Mouse (Mus musculus) limb, embryonic 13.5 days (tissue): ENCODE results near the gene Setd1b. TPM values are rescaled to one million over a fixed set of nuclear protein-coding genes. Genes with fewer than 3 reads are reported as not detected.

Experiments
- ATAC-seq: fragments of 200-750 bp; cut with Nextera tagmentation; 2 replicates; pipeline ENCODE4 v1.8.0; 2017; ENCODE audit warnings: low read depth, moderate number of reproducible peaks, moderate TSS enrichment; ENCODE audit not compliant: low FRiP score
- H3K27ac ChIP-seq: fragments of 300-500 bp; sonication (generic); 2 replicates; pipeline ENCODE4 v1.5.1; 2015; ENCODE audit warnings: inconsistent platforms, mild to moderate bottlenecking, moderate library complexity
- H3K27me3 ChIP-seq: fragments of 300-500 bp; sonication (generic); 2 replicates; pipeline ENCODE4 v1.6.1; 2015; ENCODE audit warnings: mild to moderate bottlenecking, inconsistent platforms
- H3K36me3 ChIP-seq: fragments of 300-500 bp; sonication (generic); 2 replicates; pipeline ENCODE4 v1.6.1; 2015; ENCODE audit warnings: inconsistent platforms, mild to moderate bottlenecking, moderate library complexity
- H3K4me1 ChIP-seq: fragments of 300-500 bp; sonication (generic); 2 replicates; pipeline ENCODE4 v1.6.1; 2015; ENCODE audit warnings: inconsistent platforms
- H3K4me2 ChIP-seq: fragments of 300-500 bp; sonication (generic); replicated peaks from 2 replicates; pipeline ENCODE4 v1.6.1; 2015; ENCODE audit warnings: inconsistent platforms, mild to moderate bottlenecking, moderate library complexity
- H3K4me3 ChIP-seq: fragments of 300-500 bp; sonication (generic); 2 replicates; pipeline ENCODE4 v1.5.1; 2015; ENCODE audit warnings: moderate library complexity, mild to moderate bottlenecking, inconsistent platforms
- H3K9ac ChIP-seq: fragments of 300-500 bp; sonication (generic); 2 replicates; pipeline ENCODE4 v1.6.1; 2015; ENCODE audit warnings: mild to moderate bottlenecking, inconsistent platforms
- H3K9me3 ChIP-seq: fragments of 300-500 bp; sonication (generic); 2 replicates; pipeline ENCODE4 v1.6.1; 2016; ENCODE audit warnings: inconsistent platforms
- WGBS: fragments of 180-500 bp; shearing (Covaris S2); methylation state at CpG from one replicate; pipeline ENCODE4 v1.1.7; 2015; 5-methylcytosine and 5-hydroxymethylcytosine counted together
- polyA plus RNA-seq: library from polyadenylated mRNA; unstranded; fragments of >200 nt; fragmentation: Nextera tagmentation; extraction: Ambion mirVana; gene quantifications from 2 replicates; pipeline ENCODE4 v1.2.1, GENCODE M21; 2015

Setd1b gene
- polyA plus RNA-seq, 1 experiment from 2014 or later: 11.1 TPM

DNA sequence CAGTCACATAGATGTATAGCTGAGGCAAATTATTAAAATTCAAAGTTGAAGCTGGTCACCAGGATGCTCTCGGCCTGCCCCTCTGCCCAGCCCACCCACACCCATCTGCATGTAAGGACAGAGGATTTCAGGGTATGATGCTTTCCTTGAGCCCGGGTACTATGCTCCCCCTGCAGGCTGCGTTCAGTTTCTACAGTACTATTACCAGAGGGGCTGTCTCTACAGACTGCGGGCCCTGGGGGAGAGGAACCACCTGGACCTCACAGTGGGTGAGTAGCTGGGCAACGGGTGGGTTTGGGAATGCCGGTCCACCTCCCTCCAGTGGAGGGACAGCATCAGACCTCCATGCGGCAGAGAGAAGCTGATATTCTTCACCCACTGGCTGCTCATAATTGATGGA is 27.1 kb upstream of the Setd1b start:
- Histone ChIP-seq H3K27me3 (no peaks in the 10 kb centered on the region), H3K9me3 (no peaks in the 10 kb centered on the region), H3K9ac (no peak overlapping the region; the same call in 1 of the 2 replicates), H3K36me3 (peaks cover 11% of the 10 kb centered on the region), H3K27ac (no peak overlapping the region), H3K4me1 (peaks cover 15% of the 10 kb centered on the region), H3K4me3 (no peak overlapping the region), H3K4me2 (no peak overlapping the region)
- WGBS: 42% methylated on average over 7 of the region's 7 CpGs
- no peak for ATAC-seq

DNA sequence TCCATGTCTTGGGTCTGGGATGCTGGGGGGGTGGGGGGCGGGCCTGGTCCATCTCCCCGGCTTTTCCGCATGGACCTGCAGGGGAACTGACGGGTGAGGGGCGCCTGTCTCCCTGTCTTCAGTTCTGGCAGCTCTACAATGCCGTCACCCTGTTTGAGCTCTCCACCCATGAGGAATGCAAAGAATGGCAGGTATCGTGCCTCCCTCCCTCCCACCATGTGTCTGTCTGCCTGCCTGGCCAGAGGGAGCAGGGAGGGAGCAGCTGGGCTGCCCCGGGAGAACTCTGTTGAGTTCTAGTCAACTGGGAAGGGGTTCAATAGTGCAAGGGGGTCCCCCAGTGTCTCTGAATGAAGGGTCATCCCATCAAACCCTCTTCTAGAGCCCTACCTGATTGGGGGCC is 25.9 kb upstream of the Setd1b start:
- 0 out of 2 replicates have a peak, but pooled peaks cover 4% of the 10 kb centered on the region for H3K4me1 ChIP-seq
- no peak overlapping the region for H3K4me3 ChIP-seq
- H3K27me3 ChIP-seq: no peaks in the 10 kb centered on the region
- H3K27ac ChIP-seq: no peak overlapping the region
- H3K9ac ChIP-seq: no peak overlapping the region
- no peak overlapping the region for H3K4me2 ChIP-seq
- H3K9me3 ChIP-seq: no peaks in the 10 kb centered on the region
- ATAC-seq: no peak
- peaks cover 11% of the 10 kb centered on the region for H3K36me3 ChIP-seq
- WGBS: 69% methylated on average over 8 of the region's 8 CpGs

DNA sequence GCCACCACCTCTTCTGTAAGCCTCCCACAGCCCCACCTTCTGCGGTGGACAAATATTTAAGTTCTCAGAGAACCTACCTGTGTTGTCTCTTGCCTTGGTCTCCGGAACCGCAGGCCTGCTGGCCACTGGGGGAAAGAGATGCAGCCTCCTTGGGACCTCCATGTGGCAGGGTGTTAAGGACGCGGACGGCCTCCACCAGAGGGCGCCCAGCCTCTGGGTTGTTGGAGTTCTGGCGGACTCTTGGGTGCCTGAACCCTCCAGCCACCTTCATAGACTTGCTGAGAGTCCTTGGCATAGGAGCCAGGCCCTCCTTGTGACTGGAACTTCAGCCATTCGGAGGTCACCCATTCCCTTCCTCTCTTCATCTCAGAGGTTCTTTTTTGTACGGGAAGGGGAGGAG is 24.7 kb upstream of the Setd1b start:
- Histone ChIP-seq H3K9me3 (no peaks in the 10 kb centered on the region), H3K27ac (no peak overlapping the region), H3K9ac (no peak overlapping the region; the same call in 1 of the 2 replicates), H3K4me2 (no peak overlapping the region), H3K4me3 (no peak overlapping the region), H3K36me3 (peaks cover 12% of the 10 kb centered on the region), H3K4me1 (0 out of 2 replicates have a peak, but pooled peaks cover 4% of the 10 kb centered on the region), H3K27me3 (no peaks in the 10 kb centered on the region)
- WGBS: 20% methylated on average over 10 of the region's 10 CpGs
- no peak for ATAC-seq

GRCm38 (mm10) chr5:123117773-123118172 is 24.2 kb upstream of the Setd1b start:
- WGBS: 75% methylated on average over 8 of the region's 8 CpGs
- H3K27ac ChIP-seq: no peak overlapping the region
- ATAC-seq: no peak

DNA sequence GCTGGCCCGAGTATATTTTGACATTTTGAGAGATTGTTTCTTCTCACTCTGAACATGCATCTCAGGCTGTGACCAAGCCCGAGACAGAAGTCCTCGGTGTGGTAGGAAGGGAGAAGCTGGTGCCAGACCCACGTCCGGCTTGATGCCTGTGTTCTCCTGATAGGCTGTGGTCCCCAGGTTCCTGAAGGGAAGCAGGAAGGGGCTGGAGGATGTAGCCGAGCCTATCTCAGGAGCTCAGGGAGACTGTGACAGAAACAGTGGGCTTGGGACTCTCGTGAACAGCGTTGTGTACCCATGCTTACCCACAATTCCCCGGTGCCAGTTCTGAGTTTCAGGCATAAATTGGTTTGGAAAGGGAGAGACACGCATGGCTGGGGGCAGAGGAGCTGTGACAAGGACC is 23.2 kb upstream of the Setd1b start:
- Histone ChIP-seq H3K9ac (no peak overlapping the region), H3K27ac (no peak overlapping the region), H3K4me3 (no peak overlapping the region), H3K9me3 (peaks cover 3% of the 10 kb centered on the region; the same call in 1 of the 2 replicates), H3K4me2 (no peak overlapping the region), H3K36me3 (peaks cover 26% of the 10 kb centered on the region), H3K27me3 (no peaks in the 10 kb centered on the region), H3K4me1 (0 out of 2 replicates have a peak, but pooled peaks cover 4% of the 10 kb centered on the region)
- ATAC-seq: no peak
- 82% methylated on average over 10 of the region's 10 CpGs for WGBS

More at GRCm38 (mm10) chr5:123117773-123118172, 24.2 kb upstream of the Setd1b start:
- Histone ChIP-seq H3K27me3 (no peaks in the 10 kb centered on the region), H3K4me1 (0 out of 2 replicates have a peak, but pooled peaks cover 4% of the 10 kb centered on the region), H3K4me2 (no peak overlapping the region), H3K4me3 (no peak overlapping the region), H3K9ac (no peak overlapping the region), H3K36me3 (peaks cover 16% of the 10 kb centered on the region), H3K9me3 (peaks cover 3% of the 10 kb centered on the region; the same call in 1 of the 2 replicates)

- 67% methylated on average over 7 of the region's 7 CpGs for WGBS
Measured at GRCm38 (mm10) chr5:123120624-123121215, 21.3 kb upstream of the Setd1b start.

DNA sequence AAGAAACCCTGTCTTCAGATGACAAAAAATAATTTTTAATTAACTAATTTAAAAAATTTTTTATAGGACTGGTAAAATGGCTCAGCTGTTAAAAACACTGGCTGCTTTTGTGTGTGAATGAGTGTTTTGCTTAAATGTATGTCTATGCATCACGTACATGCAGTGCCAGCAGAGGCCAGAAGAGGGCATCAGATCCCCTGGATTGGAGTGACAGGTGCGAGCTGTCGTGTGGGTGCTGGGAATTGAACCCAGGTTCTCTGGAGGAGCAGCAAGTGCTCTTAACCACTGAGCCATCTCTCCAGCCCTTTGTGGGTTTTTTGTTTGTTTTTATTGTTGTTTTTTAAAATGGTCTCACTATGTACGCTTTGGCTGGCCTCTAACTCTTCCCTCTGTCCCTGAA is 19.8 kb upstream of the Setd1b start:
- Histone ChIP-seq H3K9me3 (peaks cover 3% of the 10 kb centered on the region; the same call in 1 of the 2 replicates), H3K9ac (no peak overlapping the region), H3K4me3 (no peak overlapping the region), H3K36me3 (peaks cover 47% of the 10 kb centered on the region), H3K27me3 (no peaks in the 10 kb centered on the region), H3K4me2 (no peak overlapping the region), H3K27ac (no peak overlapping the region), H3K4me1 (0 out of 2 replicates have a peak, but pooled peaks cover under 1% of the 10 kb centered on the region)
- ATAC-seq: no peak
- 91% methylated on average over 4 of the region's 4 CpGs for WGBS

More at GRCm38 (mm10) chr5:123120624-123121215, 21.3 kb upstream of the Setd1b start:
- Histone ChIP-seq H3K36me3 (peaks cover 36% of the 10 kb centered on the region), H3K27ac (no peak overlapping the region), H3K27me3 (no peaks in the 10 kb centered on the region), H3K4me3 (no peak overlapping the region), H3K9me3 (peaks cover 3% of the 10 kb centered on the region; the same call in 1 of the 2 replicates), H3K9ac (no peak overlapping the region), H3K4me2 (no peak overlapping the region), H3K4me1 (0 out of 2 replicates have a peak, but pooled peaks cover 4% of the 10 kb centered on the region)
- ATAC-seq: no peak

GRCm38 (mm10) chr5:123125105-123125504 is 16.9 kb upstream of the Setd1b start:
- Histone ChIP-seq H3K4me3 (no peak overlapping the region), H3K9ac (no peak overlapping the region), H3K4me2 (no peak overlapping the region), H3K27me3 (no peaks in the 10 kb centered on the region), H3K36me3 (peaks cover 55% of the 10 kb centered on the region), H3K9me3 (peaks cover 3% of the 10 kb centered on the region; the same call in 1 of the 2 replicates), H3K4me1 (no peaks in the 10 kb centered on the region), H3K27ac (no peak overlapping the region)
- ATAC-seq: no peak
- 80% methylated on average over 6 of the region's 6 CpGs for WGBS

DNA sequence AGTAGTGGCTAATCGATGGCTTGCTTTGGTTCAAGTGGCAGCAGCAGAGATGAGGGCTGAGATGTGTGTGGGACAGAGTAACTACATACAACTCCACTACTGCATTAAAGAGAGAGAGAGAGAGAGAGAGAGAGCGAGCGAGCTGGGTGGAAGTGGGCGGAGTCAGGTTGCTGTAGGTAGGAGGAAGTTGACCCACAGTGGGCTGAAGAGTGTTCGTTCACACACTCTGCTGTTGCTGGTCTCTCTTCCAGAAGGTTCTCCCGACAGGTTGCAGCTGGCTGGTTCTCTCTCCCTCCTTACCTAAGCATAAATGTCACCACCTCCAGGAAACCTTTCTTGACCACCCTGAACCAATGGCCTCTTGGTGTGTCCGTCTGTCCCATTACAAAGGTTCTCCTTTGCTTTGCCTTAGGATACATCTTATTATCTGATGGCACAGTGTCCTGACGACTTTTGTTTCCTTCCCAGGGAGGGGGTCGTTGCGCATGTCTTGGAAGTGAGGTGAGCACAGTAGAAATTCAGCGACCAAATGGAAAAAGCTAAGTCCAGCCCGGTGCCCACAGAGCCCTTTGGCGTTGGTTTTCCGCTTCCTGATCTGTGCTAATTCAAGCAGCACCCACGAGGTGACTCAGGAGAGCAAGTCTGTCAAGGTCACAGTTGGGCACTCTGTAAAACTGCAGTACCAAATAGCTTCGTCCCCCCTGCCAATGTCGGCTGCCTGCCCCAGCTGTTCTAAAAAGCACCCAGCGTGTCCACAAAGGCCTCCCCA is 16.2 kb upstream of the Setd1b start:
- H3K36me3 ChIP-seq: peaks cover 60% of the 10 kb centered on the region
- H3K4me2 ChIP-seq: no peak overlapping the region
- no peaks in the 10 kb centered on the region for H3K27me3 ChIP-seq
- H3K4me3 ChIP-seq: no peak overlapping the region
- 0 out of 2 replicates have a peak, but pooled peaks cover 2% of the 10 kb centered on the region for H3K4me1 ChIP-seq
- no peak overlapping the region for H3K27ac ChIP-seq
- 81% methylated on average over 18 of the region's 18 CpGs for WGBS
- ATAC-seq: no peak
- no peak overlapping the region for H3K9ac ChIP-seq
- H3K9me3 ChIP-seq: peaks cover 3% of the 10 kb centered on the region; the same call in 1 of the 2 replicates

- peaks cover 61% of the 10 kb centered on the region for H3K36me3 ChIP-seq
- ATAC-seq: no peak
- H3K9ac ChIP-seq: no peak overlapping the region
- H3K4me3 ChIP-seq: no peak overlapping the region
- peaks cover 14% of the 10 kb centered on the region for H3K4me1 ChIP-seq
- no peak overlapping the region for H3K4me2 ChIP-seq
- H3K27ac ChIP-seq: no peak overlapping the region
- H3K27me3 ChIP-seq: no peaks in the 10 kb centered on the region
- WGBS: 73% methylated on average over 6 of the region's 6 CpGs
- H3K9me3 ChIP-seq: peaks cover 3% of the 10 kb centered on the region; the same call in 1 of the 2 replicates
Measured at GRCm38 (mm10) chr5:123127031-123127430, 15.0 kb upstream of the Setd1b start.

GRCm38 (mm10) chr5:123128426-123129169 is 13.4 kb upstream of the Setd1b start:
- Histone ChIP-seq H3K27ac (no peak overlapping the region), H3K4me1 (peaks cover 28% of the 10 kb centered on the region), H3K4me3 (no peak overlapping the region), H3K9me3 (no peaks in the 10 kb centered on the region), H3K4me2 (no peak overlapping the region), H3K36me3 (peaks cover 48% of the 10 kb centered on the region), H3K9ac (peak overlapping the region; percentile 14; the same call in 1 of the 2 replicates), H3K27me3 (no peaks in the 10 kb centered on the region)
- ATAC-seq: no peak
- 66% methylated on average over 10 of the region's 10 CpGs for WGBS
